Mouse (Mus musculus) neural tube, embryonic 15.5 days (tissue): ENCODE data around the gene Zdhhc3. TPM values are rescaled to one million over a fixed set of nuclear protein-coding genes. Genes with fewer than 3 reads are reported as not detected.

Source experiments
- ATAC-seq: fragments of 200-750 bp; cut with Nextera tagmentation; 2 replicates; pipeline ENCODE4 v1.8.0; 2017; ENCODE audit warnings: mild to moderate bottlenecking, moderate TSS enrichment, moderate library complexity; ENCODE audit not compliant: low FRiP score
- H3K27ac ChIP-seq: fragments of 300-500 bp; sonication (generic); replicated peaks from 2 replicates; pipeline ENCODE4 v1.5.1; 2015; ENCODE audit warnings: mild to moderate bottlenecking, inconsistent platforms
- H3K27me3 ChIP-seq: fragments of 300-500 bp; sonication (generic); replicated peaks from 2 replicates; pipeline ENCODE4 v1.6.1; 2015; ENCODE audit warnings: inconsistent platforms
- H3K36me3 ChIP-seq: fragments of 300-500 bp; sonication (generic); 2 replicates; pipeline ENCODE4 v1.6.1; 2015; ENCODE audit warnings: inconsistent platforms
- H3K4me1 ChIP-seq: fragments of 300-500 bp; sonication (generic); 2 replicates; pipeline ENCODE4 v1.6.1; 2015; ENCODE audit warnings: inconsistent platforms
- H3K4me2 ChIP-seq: fragments of 300-500 bp; sonication (generic); 2 replicates; pipeline ENCODE4 v1.6.1; 2015; ENCODE audit warnings: inconsistent platforms, mild to moderate bottlenecking, moderate library complexity
- H3K4me3 ChIP-seq: fragments of 300-500 bp; sonication (generic); replicated peaks from 2 replicates; pipeline ENCODE4 v1.5.1; 2015; ENCODE audit warnings: mild to moderate bottlenecking, inconsistent platforms
- H3K9ac ChIP-seq: fragments of 300-500 bp; sonication (generic); replicated peaks from 2 replicates; pipeline ENCODE4 v1.6.1; 2015; ENCODE audit warnings: mild to moderate bottlenecking, inconsistent platforms
- H3K9me3 ChIP-seq: fragments of 300-500 bp; sonication (generic); replicated peaks from 2 replicates; pipeline ENCODE4 v1.6.1; 2016; ENCODE audit warnings: inconsistent platforms
- WGBS: fragments of 180-500 bp; shearing (Covaris S2); methylation state at CpG from one replicate; pipeline ENCODE4 v1.1.7; 2015; ENCODE audit warnings: mixed read lengths; 5-methylcytosine and 5-hydroxymethylcytosine counted together
- polyA plus RNA-seq: library from polyadenylated mRNA; unstranded; fragments of >200 nt; fragmentation: Nextera tagmentation; extraction: Ambion mirVana; gene quantifications from 2 replicates; pipeline ENCODE4 v1.2.1, GENCODE M21; 2015

Zdhhc3 gene
- polyA plus RNA-seq, 1 experiment from 2014 or later = 81.3 TPM

GRCm38 (mm10) chr9:123058724-123059292, 54.2 kb downstream of the Zdhhc3 start:
- ATAC-seq = no peak
- Histone ChIP-seq H3K36me3 (no peaks in the 10 kb centered on the region), H3K4me2 (no peak overlapping the region), H3K27me3 (no peaks in the 10 kb centered on the region), H3K4me1 (no peaks in the 10 kb centered on the region), H3K4me3 (no peak overlapping the region), H3K27ac (no peak overlapping the region), H3K9me3 (no peaks in the 10 kb centered on the region), H3K9ac (no peak overlapping the region)

GRCm38 (mm10) chr9:123047665-123048064, 65.3 kb downstream of the Zdhhc3 start:
- ATAC-seq = no peak
- Histone ChIP-seq H3K4me2 (no peak overlapping the region), H3K9ac (no peak overlapping the region), H3K9me3 (no peaks in the 10 kb centered on the region), H3K27me3 (no peaks in the 10 kb centered on the region), H3K36me3 (no peaks in the 10 kb centered on the region), H3K4me1 (no peaks in the 10 kb centered on the region), H3K4me3 (no peak overlapping the region), H3K27ac (no peak overlapping the region)
- WGBS = 95% methylated on average over 1 of the region's 1 CpGs

GRCm38 (mm10) chr9:123034426-123034825, 78.6 kb downstream of the Zdhhc3 start, which contains the start of gene Tgm4:
TSS of gene Tgm4 (plus strand) at chr9:123034726.
- Histone ChIP-seq H3K27ac (no peak within 1 kb of the TSS), H3K4me2 (no peak within 1 kb of the TSS), H3K4me3 (no peak within 1 kb of the TSS), H3K9me3 (no peaks in the 10 kb centered on the region), H3K4me1 (no peaks in the 10 kb centered on the region), H3K9ac (no peak within 1 kb of the TSS), H3K36me3 (no peaks in the 10 kb centered on the region), H3K27me3 (no peaks in the 10 kb centered on the region)
- ATAC-seq = no peak
- WGBS = 91% methylated on average over 4 of the region's 4 CpGs

- Histone ChIP-seq H3K36me3 (no peaks in the 10 kb centered on the region), H3K9me3 (no peaks in the 10 kb centered on the region), H3K4me1 (no peaks in the 10 kb centered on the region), H3K4me3 (no peak overlapping the region), H3K27me3 (no peaks in the 10 kb centered on the region), H3K9ac (no peak overlapping the region), H3K27ac (no peak overlapping the region), H3K4me2 (no peak overlapping the region)
- ATAC-seq = no peak
- 91% methylated on average over 13 of the region's 13 CpGs for WGBS
Measured at GRCm38 (mm10) chr9:123031496-123032246, 81.3 kb downstream of the Zdhhc3 start.

GRCm38 (mm10) chr9:123024201-123024600, 88.8 kb downstream of the Zdhhc3 start:
- ATAC-seq = no peak
- Histone ChIP-seq H3K4me2 (no peak overlapping the region), H3K27me3 (no peaks in the 10 kb centered on the region), H3K4me1 (peaks cover 21% of the 10 kb centered on the region), H3K4me3 (no peak overlapping the region), H3K9me3 (no peaks in the 10 kb centered on the region), H3K36me3 (no peaks in the 10 kb centered on the region), H3K27ac (no peak overlapping the region), H3K9ac (no peak overlapping the region)
- 95% methylated on average over 2 of the region's 2 CpGs for WGBS

GRCm38 (mm10) chr9:123021636-123022379, 91.2 kb downstream of the Zdhhc3 start:
- H3K27me3 ChIP-seq = no peaks in the 10 kb centered on the region
- peaks cover 30% of the 10 kb centered on the region for H3K4me1 ChIP-seq
- 39% methylated on average over 18 of the region's 24 CpGs for WGBS
- ATAC-seq = peak; percentile 32
- peak overlapping the region; percentile 79 for H3K4me3 ChIP-seq
- H3K36me3 ChIP-seq = no peaks in the 10 kb centered on the region
- H3K9ac ChIP-seq = no peak overlapping the region
- no peaks in the 10 kb centered on the region for H3K9me3 ChIP-seq
- peak overlapping the region; percentile 80 for H3K4me2 ChIP-seq
- H3K27ac ChIP-seq = peak overlapping the region; percentile 92

GRCm38 (mm10) chr9:123020995-123021631, 91.9 kb downstream of the Zdhhc3 start, which contains the start of gene Tmem42:
TSS of gene Tmem42 (plus strand) at chr9:123021326.
- no peaks in the 10 kb centered on the region for H3K27me3 ChIP-seq
- peaks cover 30% of the 10 kb centered on the region for H3K4me1 ChIP-seq
- peak within 1 kb of the TSS; percentile 92 for H3K27ac ChIP-seq
- WGBS = under 1% methylated on average over 56 of the region's 69 CpGs
- ATAC-seq = peak; percentile 96
- H3K9ac ChIP-seq = peak within 1 kb of the TSS; percentile 82
- 0 out of 2 replicates have a peak, but pooled peaks cover under 1% of the 10 kb centered on the region for H3K36me3 ChIP-seq
- H3K4me3 ChIP-seq = peak within 1 kb of the TSS; percentile 79
- H3K9me3 ChIP-seq = no peaks in the 10 kb centered on the region
- peak within 1 kb of the TSS; percentile 80 for H3K4me2 ChIP-seq

Other genes with a start within 250 kb of the Zdhhc3 start
- gene Zfp445, start 247.2 kb downstream of the Zdhhc3 start, polyA plus RNA-seq = 90.1 and 96.7 TPM in 2 replicates
- 3.5 TPM in 2 replicates for gene Zkscan7, start 227.5 kb downstream of the Zdhhc3 start, polyA plus RNA-seq
- 15.4 and 16.6 TPM in 2 replicates for gene Zfp105, start 190.1 kb downstream of the Zdhhc3 start, polyA plus RNA-seq
- 25.5 and 28.7 TPM in 2 replicates for gene 1110059G10Rik, start 162.2 kb downstream of the Zdhhc3 start, polyA plus RNA-seq
- 9.0 and 19.7 TPM in 2 replicates for gene Kif15, start 162.2 kb downstream of the Zdhhc3 start, polyA plus RNA-seq
- 28.0 and 28.5 TPM in 2 replicates for gene Tmem42, start 91.9 kb downstream of the Zdhhc3 start, polyA plus RNA-seq
- 0.59 and 0.66 TPM in 2 replicates for gene Tgm4, start 78.5 kb downstream of the Zdhhc3 start, polyA plus RNA-seq
- gene Exosc7, start within 50 bp of the Zdhhc3 start, polyA plus RNA-seq = 77.1 and 94.0 TPM in 2 replicates
- gene Clec3b, start 37.7 kb upstream of the Zdhhc3 start, polyA plus RNA-seq = 3.5 and 4.2 TPM in 2 replicates
- gene Cdcp1, start 102.8 kb upstream of the Zdhhc3 start, polyA plus RNA-seq = 0.19 and 2.5 TPM in 2 replicates
- gene Tmem158, start 147.6 kb upstream of the Zdhhc3 start, polyA plus RNA-seq = 39.1 and 49.7 TPM in 2 replicates